Comparison of ENCODE assay signal across 19 mouse cellular contexts in the genomic region with DNA sequence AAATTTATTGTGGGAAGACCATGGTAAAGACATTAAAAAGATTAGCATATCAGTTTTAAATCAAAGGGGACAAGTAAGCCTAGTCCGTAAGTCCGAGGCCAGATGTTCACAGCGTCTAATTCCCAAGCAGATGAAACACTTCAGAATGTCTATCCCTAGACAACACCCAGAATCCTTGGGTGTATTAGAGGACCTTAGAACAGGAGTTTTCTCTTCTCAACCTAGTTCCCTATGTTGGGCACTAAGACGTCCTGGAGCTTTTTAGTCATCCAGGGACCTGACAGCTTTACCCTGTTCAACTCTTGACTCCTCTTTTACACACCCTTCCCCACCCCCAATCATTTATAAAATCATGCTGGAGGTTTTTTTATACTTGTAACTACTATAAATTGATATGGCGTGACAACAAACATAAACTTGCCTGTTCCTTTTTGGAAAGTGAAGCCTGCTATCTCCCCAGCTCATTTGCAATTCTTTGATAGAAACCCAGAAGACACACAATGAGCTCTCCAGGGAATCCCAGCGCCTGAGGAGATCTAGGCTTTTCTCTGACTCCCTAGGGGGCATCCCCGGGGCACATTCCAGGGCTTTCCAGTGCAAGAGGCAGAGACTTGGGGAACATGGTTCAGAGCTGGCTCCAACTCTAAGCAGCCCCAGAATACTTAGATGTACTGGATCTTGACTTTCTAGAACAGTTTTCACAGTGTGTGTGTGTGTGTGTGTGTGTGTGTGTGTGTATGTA.
DNase-seq lines count a peak whose midpoint lies in the region; TF ChIP-seq lines count a peak whose summit lies in the region.
"Had no signal": no experiment of that assay in that cellular context is flagged by ENCODE, and none has a peak within 500 bp of the region (broad histone marks: within the 10 kb centered on the region; RNA-seq: fewer than 3 reads in every experiment).

No protein-coding gene starts in this region.

- TF ChIP-seq CTCF in kidney, adult 2 months (conservative IDR thresholded peaks at IDR 0.05; ENCODE audit: insufficient read depth, insufficient read length, low read depth, low read length), result no peak
- TF ChIP-seq CTCF in lung, adult 2 months (IDR thresholded peaks at IDR 0.05; ENCODE audit: insufficient read depth, low read length), result no peak

- WGBS in kidney, adult 2 months, result 65% methylated on average over 7 of the region's 7 CpGs
- 54% methylated on average over 7 of the region's 7 CpGs for WGBS in lung, adult 2 months

- no peak overlapping the region for H3K9ac ChIP-seq in ES-E14 (ENCODE audit: insufficient read depth, low read depth, low read length, poor library complexity, severe bottlenecking)
- H3K9ac ChIP-seq: heart, embryonic 15.5 days; limb, embryonic 15.5 days; liver, embryonic 15.5 days; stomach, embryonic 15.5 days had no signal

- H3K27ac ChIP-seq in kidney, adult 2 months (ENCODE audit: insufficient read depth, low read depth, low read length), result no peak overlapping the region
- no peak overlapping the region for H3K27ac ChIP-seq in ES-E14 (ENCODE audit: insufficient read depth, low read depth, low read length, poor library complexity, severe bottlenecking)
- H3K27ac ChIP-seq: embryonic facial prominence, embryonic 10.5 days; heart, embryonic 15.5 days; kidney, postnatal 0 days; limb, embryonic 15.5 days; liver, embryonic 15.5 days; stomach, embryonic 15.5 days had no signal

- no peaks in the 10 kb centered on the region for H3K27me3 ChIP-seq in kidney, adult 2 months (replicated peaks; ENCODE audit: control insufficient read depth, insufficient read depth, low read length)
- H3K27me3 ChIP-seq: heart, embryonic 15.5 days; limb, embryonic 15.5 days; liver, embryonic 15.5 days; stomach, embryonic 15.5 days had no signal

- TF ChIP-seq POLR2A in kidney, adult 2 months (IDR thresholded peaks at IDR 0.05; ENCODE audit: low read depth, low read length), result no peak
- no peak for TF ChIP-seq POLR2A in lung, adult 2 months (IDR thresholded peaks at IDR 0.05; ENCODE audit: borderline replicate concordance, extremely low read depth, low read depth, low read length)

- H3K9me3 ChIP-seq in ES-E14 (ENCODE audit: control insufficient read depth, insufficient read depth, low read depth, low read length), result no peaks in the 10 kb centered on the region
- H3K9me3 ChIP-seq: embryonic facial prominence, embryonic 10.5 days; heart, embryonic 15.5 days; limb, embryonic 15.5 days; liver, embryonic 15.5 days; stomach, embryonic 15.5 days had no signal

- peak; percentile 41 for DNase-seq in kidney, adult 2 months
- DNase-seq in kidney, adult 18-20 months, result no peak
- DNase-seq in lung, postnatal 10 days, result peak; percentile 27
- DNase-seq in lung, adult 2 months, result no peak
- peak; percentile 94 for DNase-seq in ES-E14 (ENCODE audit: low read depth, low spot score)
- DNase-seq in ZHBTc4 (ENCODE audit: low read depth, low spot score), result peak; percentile 95
- DNase-seq in heart, adult 8-10 months (ENCODE audit: low spot score), result no peak
- DNase-seq in spleen, postnatal 4 days (ENCODE audit: low spot score in 2 of 2), result no peak
- DNase-seq: cerebellum, adult 2 months; cerebellum, postnatal 36 days; gastrocnemius, postnatal 10 days; right cerebral cortex, postnatal 25 days; thymus, adult 18-20 months had no signal

- H3K36me3 ChIP-seq in kidney, adult 2 months (ENCODE audit: control insufficient read depth, insufficient read depth, low read length), result no peaks in the 10 kb centered on the region
- no peaks in the 10 kb centered on the region for H3K36me3 ChIP-seq in ES-E14 (ENCODE audit: control insufficient read depth, insufficient read depth, low read length, poor library complexity, severe bottlenecking)
- H3K36me3 ChIP-seq: embryonic facial prominence, embryonic 10.5 days; heart, embryonic 15.5 days; limb, embryonic 15.5 days; liver, embryonic 15.5 days; stomach, embryonic 15.5 days had no signal

- H3K4me1 ChIP-seq in kidney, adult 2 months (ENCODE audit: control insufficient read depth, insufficient read depth, low read length), result 0 out of 2 replicates have a peak, but pooled peaks cover 3% of the 10 kb centered on the region
- H3K4me1 ChIP-seq in lung, adult 2 months (ENCODE audit: control insufficient read depth, insufficient read depth, low read length), result peaks cover 3% of the 10 kb centered on the region; the same call in 1 of the 2 replicates
- H3K4me1 ChIP-seq in ES-E14 (ENCODE audit: control insufficient read depth in 2 of 2, insufficient read depth in 2 of 2, low read length in 2 of 2, poor library complexity in 1 of 2), result peaks cover 2 to 12% of the 10 kb centered on the region in 2 experiments; a peak in 3 of 4 replicates

- in situ Hi-C loops in ES-E14 (cut with MboI; ENCODE audit: low sequenced_read_pairs in 2 of 2, unreplicated experiment in 2 of 2), result no loop called here

- no peak overlapping the region for H3K4me3 ChIP-seq in kidney, adult 2 months (ENCODE audit: insufficient read depth, low read depth, low read length)
- H3K4me3 ChIP-seq in lung, adult 2 months (replicated peaks; ENCODE audit: extremely low read depth, low read depth, low read length), result no peak overlapping the region
- no peak overlapping the region for H3K4me3 ChIP-seq in ES-E14 (ENCODE audit: insufficient read depth in 1 of 2, low read depth in 1 of 2, low read length in 2 of 2, poor library complexity in 1 of 2, severe bottlenecking in 1 of 2)
- H3K4me3 ChIP-seq: embryonic facial prominence, embryonic 10.5 days; heart, embryonic 15.5 days; limb, embryonic 15.5 days; liver, embryonic 15.5 days; stomach, embryonic 15.5 days had no signal

TF ChIP-seq in ES-E14, 5 proteins besides CTCF, POLR2A, EP300 and RAD21:
- TF ChIP-seq CHD2 (IDR thresholded peaks at IDR 0.05; ENCODE audit: low read depth, low read length) (no peak), MAFK (IDR thresholded peaks at IDR 0.05; ENCODE audit: insufficient read depth, low read depth, low read length) (no peak), ZC3H11A (IDR thresholded peaks at IDR 0.05; ENCODE audit: borderline replicate concordance, low read depth, low read length) (no peak), ZNF384 (IDR thresholded peaks at IDR 0.05; ENCODE audit: low read depth, low read length) (no peak), HCFC1 (IDR thresholded peaks at IDR 0.05; ENCODE audit: borderline replicate concordance, insufficient read depth, low read length) (no peak)

Comparison
In these comparisons a context has a peak if more than half of its experiments do, and no peak if none do; other contexts are left out.
1. DNase-seq: peak in kidney, adult 2 months (single experiment), lung, postnatal 10 days (single experiment), ES-E14 (single experiment) and ZHBTc4 (single experiment); none in kidney, adult 18-20 months (single experiment), lung, adult 2 months (single experiment), heart, adult 8-10 months (single experiment) and spleen, postnatal 4 days (0 of 2).